Mouse (Mus musculus) hindbrain, postnatal 0 days (tissue): ENCODE measurements around the gene Pex6. TPM values are rescaled to one million over a fixed set of nuclear protein-coding genes. Genes with fewer than 3 reads are reported as not detected.

Experiments
- ATAC-seq: fragments of 200-750 bp; cut with Nextera tagmentation; 2 replicates; pipeline ENCODE4 v1.8.0; 2017; ENCODE audit warnings: mild to moderate bottlenecking, moderate TSS enrichment, moderate library complexity
- DNase-seq: peaks from one replicate; pipeline ENCODE4 v3.0.0-alpha.2; 2015; ENCODE audit warnings: low spot score
- H3K27ac ChIP-seq: fragments of 300-500 bp; sonication (generic); 2 replicates; pipeline ENCODE4 v1.5.1; 2014; ENCODE audit warnings: mild to moderate bottlenecking
- H3K27me3 ChIP-seq: fragments of 300-500 bp; sonication (generic); 2 replicates; pipeline ENCODE4 v1.6.1; 2014; ENCODE audit warnings: low read length, mixed read lengths; ENCODE audit not compliant: insufficient read depth
- H3K36me3 ChIP-seq: fragments of 300-500 bp; sonication (generic); 2 replicates; pipeline ENCODE4 v1.6.1; 2014; ENCODE audit warnings: low read length, mixed read lengths; ENCODE audit not compliant: insufficient read depth
- H3K4me1 ChIP-seq: fragments of 300-500 bp; sonication (generic); 2 replicates; pipeline ENCODE4 v1.6.1; 2014; ENCODE audit warnings: antibody characterized with exemption, low read length, mixed read lengths; ENCODE audit not compliant: insufficient read depth
- H3K4me2 ChIP-seq: fragments of 300-500 bp; sonication (generic); 2 replicates; pipeline ENCODE4 v1.6.1; 2014; ENCODE audit warnings: low read depth, mild to moderate bottlenecking, low read length, moderate library complexity, mixed read lengths
- H3K4me3 ChIP-seq: fragments of 300-500 bp; sonication (generic); 2 replicates; pipeline ENCODE4 v1.5.1; 2014; ENCODE audit warnings: low read length
- H3K9ac ChIP-seq: fragments of 300-500 bp; sonication (generic); replicated peaks from 2 replicates; pipeline ENCODE4 v1.6.1; 2014; ENCODE audit warnings: mild to moderate bottlenecking, low read length, moderate library complexity, mixed read lengths
- H3K9me3 ChIP-seq: fragments of 300-500 bp; sonication (generic); 2 replicates; pipeline ENCODE4 v1.6.1; 2016; ENCODE audit warnings: low read length, mixed read lengths
- CTCF ChIP-seq: IDR thresholded peaks from 2 replicates; pipeline ENCODE4 v1.5.1; 2016; ENCODE audit warnings: antibody characterized with exemption, control low read depth, low read depth
- WGBS: fragments of 180-500 bp; shearing (Covaris S2); extraction: QIAGEN DNeasy Blood & Tissue Kit; methylation state at CpG from one replicate; pipeline ENCODE4 v1.1.7; 2014; 5-methylcytosine and 5-hydroxymethylcytosine counted together
- polyA plus RNA-seq: library from polyadenylated mRNA; unstranded; fragments of >200 nt; fragmentation: Nextera tagmentation; extraction: Ambion mirVana; gene quantifications from 2 replicates; pipeline ENCODE4 v1.2.1, GENCODE M21; 2015
- total RNA-seq: library from RNA; depleted of rRNA; stranded (reverse); fragments of >200 nt; gene quantifications from 2 replicates; pipeline ENCODE4 v1.2.3, GENCODE M21; 2014

The Pex6 gene
- total and polyA plus RNA-seq, 2 experiments from 2014 or later: 18.1 to 41.7 TPM

DNA sequence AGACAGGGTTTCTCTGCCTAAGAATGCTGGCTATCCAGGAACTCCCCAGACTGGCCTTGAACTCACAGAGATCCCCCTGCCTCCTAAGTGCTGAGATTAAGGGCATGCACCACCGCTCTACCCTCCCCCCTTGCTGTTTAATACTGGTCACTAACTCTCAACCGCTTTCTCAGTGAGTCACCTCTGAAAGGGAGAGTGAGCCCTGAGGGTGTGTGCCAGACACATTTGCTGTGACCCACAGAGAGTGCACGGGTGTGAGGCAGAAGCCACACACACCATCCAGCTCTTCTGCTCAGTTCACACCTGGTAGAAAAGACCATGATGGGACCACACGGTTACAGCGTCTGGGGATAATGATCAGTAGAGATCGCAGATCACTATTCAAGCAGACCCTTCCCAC, 12.7 kb upstream of the Pex6 start:
- no peaks in the 10 kb centered on the region for H3K27me3 ChIP-seq
- DNase-seq (no peak), ATAC-seq (no peak)
- H3K9ac ChIP-seq: no peak overlapping the region
- no peak for TF ChIP-seq CTCF
- no peak overlapping the region for H3K27ac ChIP-seq
- 95% methylated on average over 6 of the region's 6 CpGs for WGBS
- 0 out of 2 replicates have a peak, but pooled peaks cover 8% of the 10 kb centered on the region for H3K4me1 ChIP-seq
- H3K4me2 ChIP-seq: no peak overlapping the region
- H3K4me3 ChIP-seq: no peak overlapping the region
- H3K36me3 ChIP-seq: peaks cover 12% of the 10 kb centered on the region; the same call in 1 of the 2 replicates
- no peaks in the 10 kb centered on the region for H3K9me3 ChIP-seq

DNA sequence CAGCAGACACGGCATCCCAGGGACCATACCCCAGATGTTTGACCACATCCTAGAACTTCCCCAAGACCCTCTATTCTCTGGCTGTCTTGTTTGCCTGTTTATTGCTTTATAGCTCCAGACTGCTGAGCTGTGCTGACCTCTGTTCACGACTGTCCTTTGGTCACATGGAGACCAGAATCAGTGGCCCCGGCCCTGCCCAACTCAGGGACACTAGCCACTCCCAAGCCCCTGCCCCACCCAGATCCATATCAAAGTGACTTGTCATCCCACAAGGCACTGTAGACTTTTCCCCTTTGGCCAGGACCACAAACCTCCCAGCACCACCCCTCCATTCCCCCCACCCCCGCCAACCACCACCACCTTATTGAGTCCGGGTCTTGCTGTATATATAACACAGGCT, 12.0 kb upstream of the Pex6 start:
- 0 out of 2 replicates have a peak, but pooled peaks cover 12% of the 10 kb centered on the region for H3K36me3 ChIP-seq
- no peak overlapping the region for H3K9ac ChIP-seq
- 85% methylated on average over 5 of the region's 5 CpGs for WGBS
- H3K4me3 ChIP-seq: no peak overlapping the region
- ATAC-seq: no peak
- no peak overlapping the region for H3K27ac ChIP-seq
- no peak overlapping the region for H3K4me2 ChIP-seq
- peaks cover 14% of the 10 kb centered on the region for H3K4me1 ChIP-seq
- H3K27me3 ChIP-seq: no peaks in the 10 kb centered on the region
- H3K9me3 ChIP-seq: no peaks in the 10 kb centered on the region
- no peak for DNase-seq
- no peak for TF ChIP-seq CTCF

DNA sequence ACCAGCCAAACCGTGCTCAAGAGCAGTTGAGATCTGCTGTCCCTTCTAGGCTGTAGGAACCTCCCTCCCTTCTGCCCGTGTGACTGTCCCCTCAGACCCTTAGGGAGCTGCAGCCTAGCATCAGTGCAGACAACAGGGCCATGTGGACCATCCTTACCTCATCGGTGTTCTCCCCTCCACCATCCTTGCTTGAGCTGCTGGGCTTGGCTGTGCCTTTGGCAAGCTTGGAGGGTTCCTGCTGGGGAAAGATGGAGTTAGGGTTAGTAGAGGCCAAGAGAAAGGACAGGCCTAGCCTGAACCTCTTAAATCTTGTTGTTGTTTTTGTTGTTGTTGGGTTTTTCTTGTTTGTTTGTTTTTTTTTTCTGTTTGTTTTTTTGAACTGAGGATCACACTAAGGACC, 11.4 kb upstream of the Pex6 start:
- peaks cover 14% of the 10 kb centered on the region for H3K4me1 ChIP-seq
- H3K27me3 ChIP-seq: no peaks in the 10 kb centered on the region
- 93% methylated on average over 3 of the region's 3 CpGs for WGBS
- H3K4me2 ChIP-seq: no peak overlapping the region
- no peak for ATAC-seq
- no peak for DNase-seq
- no peak overlapping the region for H3K9ac ChIP-seq
- no peaks in the 10 kb centered on the region for H3K9me3 ChIP-seq
- H3K27ac ChIP-seq: no peak overlapping the region
- no peak for TF ChIP-seq CTCF
- H3K36me3 ChIP-seq: 0 out of 2 replicates have a peak, but pooled peaks cover 12% of the 10 kb centered on the region
- H3K4me3 ChIP-seq: no peak overlapping the region

DNA sequence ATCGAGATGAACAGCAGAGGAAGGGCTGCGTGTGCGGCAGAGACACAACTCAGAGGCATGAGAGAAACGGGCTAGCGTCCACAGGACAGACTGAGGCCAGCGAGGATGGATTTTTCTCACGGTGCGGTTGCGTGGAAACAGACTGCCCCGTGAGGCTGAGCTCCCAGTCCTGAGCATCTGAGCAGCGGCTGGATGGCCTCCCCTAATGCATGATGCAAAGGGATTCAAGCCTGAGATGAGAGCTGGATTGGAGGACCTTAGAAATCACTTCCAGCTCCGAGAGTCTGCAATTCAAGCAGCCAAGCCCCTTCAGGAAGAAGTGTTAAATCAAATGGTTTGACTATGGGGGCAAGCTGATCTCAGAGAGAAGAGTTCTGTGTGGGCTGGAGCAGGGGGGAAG, 9.8 kb upstream of the Pex6 start:
- H3K27me3 ChIP-seq: no peaks in the 10 kb centered on the region
- H3K36me3 ChIP-seq: 0 out of 2 replicates have a peak, but pooled peaks cover 12% of the 10 kb centered on the region
- DNase-seq (no peak), ATAC-seq (no peak)
- no peak for TF ChIP-seq CTCF
- no peaks in the 10 kb centered on the region for H3K9me3 ChIP-seq
- peak overlapping the region; percentile 33 for H3K4me2 ChIP-seq
- H3K4me3 ChIP-seq: no peak overlapping the region
- peak overlapping the region; percentile 22 for H3K9ac ChIP-seq
- 74% methylated on average over 12 of the region's 12 CpGs for WGBS
- peaks cover 14% of the 10 kb centered on the region for H3K4me1 ChIP-seq
- H3K27ac ChIP-seq: no peak overlapping the region

DNA sequence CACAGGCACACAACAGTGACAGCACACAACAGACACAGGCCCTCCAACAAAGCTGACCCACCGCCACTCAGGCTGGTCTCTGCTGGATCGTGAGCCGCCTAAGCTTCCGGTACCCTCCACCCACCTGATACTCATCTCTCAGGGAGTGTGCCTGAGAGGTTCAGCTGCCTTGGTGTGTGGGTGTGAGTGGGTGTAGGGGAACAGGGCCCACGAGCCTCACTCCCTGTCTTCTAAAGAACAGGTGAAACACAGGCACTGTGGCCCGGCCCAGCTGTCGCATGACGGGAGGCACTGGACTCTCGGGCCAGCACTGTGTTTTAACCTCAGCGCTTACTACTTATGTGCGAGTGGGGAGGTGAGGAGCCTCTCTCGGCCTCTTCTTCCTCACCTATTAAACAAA, 9.2 kb upstream of the Pex6 start:
- 82% methylated on average over 12 of the region's 12 CpGs for WGBS
- H3K27me3 ChIP-seq: no peaks in the 10 kb centered on the region
- peak overlapping the region; percentile 33; the same call in 1 of the 2 replicates for H3K4me2 ChIP-seq
- H3K27ac ChIP-seq: no peak overlapping the region
- 0 out of 2 replicates have a peak, but pooled peaks cover 12% of the 10 kb centered on the region for H3K36me3 ChIP-seq
- TF ChIP-seq CTCF: no peak
- no peak overlapping the region for H3K4me3 ChIP-seq
- DNase-seq (no peak), ATAC-seq (no peak)
- H3K4me1 ChIP-seq: peaks cover 14% of the 10 kb centered on the region
- H3K9me3 ChIP-seq: no peaks in the 10 kb centered on the region
- H3K9ac ChIP-seq: peak overlapping the region; percentile 22; the same call in 1 of the 2 replicates

DNA sequence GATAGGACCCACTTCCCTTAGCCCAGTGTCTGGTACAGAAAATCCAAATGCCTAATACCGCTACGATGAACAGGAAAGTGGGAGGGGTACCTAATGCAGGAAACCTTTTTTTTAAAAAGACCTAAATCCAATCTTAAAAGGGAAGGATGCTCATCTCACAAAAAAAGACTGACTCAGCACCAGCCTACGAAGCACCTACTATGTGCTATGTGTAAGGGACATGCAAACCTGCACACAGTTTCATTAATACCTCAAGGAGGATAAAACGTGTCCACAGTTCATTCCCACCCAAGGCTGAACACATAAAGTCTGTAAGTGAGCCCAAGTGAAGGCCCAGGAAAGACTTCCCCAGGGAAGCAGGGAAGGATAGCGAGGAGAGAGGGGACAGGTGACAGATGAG, 8.8 kb upstream of the Pex6 start:
- no peak overlapping the region for H3K4me2 ChIP-seq
- H3K9me3 ChIP-seq: no peaks in the 10 kb centered on the region
- no peak overlapping the region for H3K4me3 ChIP-seq
- no peaks in the 10 kb centered on the region for H3K27me3 ChIP-seq
- TF ChIP-seq CTCF: no peak
- H3K27ac ChIP-seq: no peak overlapping the region
- peaks cover 14% of the 10 kb centered on the region for H3K4me1 ChIP-seq
- peak overlapping the region; percentile 87; the same call in 1 of the 2 replicates for H3K9ac ChIP-seq
- 0 out of 2 replicates have a peak, but pooled peaks cover 12% of the 10 kb centered on the region for H3K36me3 ChIP-seq
- ATAC-seq (no peak), DNase-seq (no peak)
- WGBS: 80% methylated on average over 5 of the region's 5 CpGs
